Mouse (Mus musculus): ENCODE results near the gene Slc2a4. TPM values are rescaled to one million over a fixed set of nuclear protein-coding genes. Genes with fewer than 3 reads are reported as not detected.
A peak's percentile ranks its signal among the peaks of the same experiment; 100 is the strongest.

The Slc2a4 gene
- polyA plus RNA-seq, 1 experiment = 78.6 TPM

- under 1% methylated on average over 38 of the region's 38 CpGs for WGBS
- Histone ChIP-seq H3K36me3 (ENCODE audit: control insufficient read depth, insufficient read depth, low read length) (no peaks in the 10 kb centered on the region), H3K27me3 (replicated peaks; ENCODE audit: control insufficient read depth, insufficient read depth, low read length) (no peaks in the 10 kb centered on the region), H3K27ac (ENCODE audit: insufficient read depth, low read depth, low read length) (peak within 1 kb of the TSS; percentile 96), H3K4me3 (ENCODE audit: insufficient read depth, low read depth, low read length) (peak within 1 kb of the TSS; percentile 67), H3K4me1 (ENCODE audit: control insufficient read depth, insufficient read depth, low read length) (peaks cover 3% of the 10 kb centered on the region; the same call in 1 of the 2 replicates)
- DNase-seq = peak; percentile 97
- TF ChIP-seq CTCF (conservative IDR thresholded peaks at IDR 0.05; ENCODE audit: insufficient read depth, insufficient read length, low read depth, low read length) = no peak
- peak; percentile 59 for TF ChIP-seq POLR2A (IDR thresholded peaks at IDR 0.05; ENCODE audit: low read depth, low read length)
Observed at GRCm38 (mm10) chr11:69900471-69901405, 47.2 kb downstream of the Slc2a4 start, which contains the start of the genes 2810408A11Rik and Neurl4. TSS of gene 2810408A11Rik (minus strand) at chr11:69900987. TSS of gene Neurl4 (plus strand) at chr11:69901072.

GRCm38 (mm10) chr11:69899870-69900269, 48.1 kb downstream of the Slc2a4 start:
- peaks cover 3% of the 10 kb centered on the region; the same call in 1 of the 2 replicates for H3K4me1 ChIP-seq (ENCODE audit: control insufficient read depth, insufficient read depth, low read length)
- DNase-seq = peak; percentile 66
- no peak overlapping the region for H3K27ac ChIP-seq (ENCODE audit: insufficient read depth, low read depth, low read length)
- no peak overlapping the region for H3K4me3 ChIP-seq (ENCODE audit: insufficient read depth, low read depth, low read length)
- H3K36me3 ChIP-seq (ENCODE audit: control insufficient read depth, insufficient read depth, low read length) = no peaks in the 10 kb centered on the region
- no peaks in the 10 kb centered on the region for H3K27me3 ChIP-seq (replicated peaks; ENCODE audit: control insufficient read depth, insufficient read depth, low read length)
- 19% methylated on average over 4 of the region's 4 CpGs for WGBS
- TF ChIP-seq POLR2A (IDR thresholded peaks at IDR 0.05; ENCODE audit: low read depth, low read length) (no peak), CTCF (conservative IDR thresholded peaks at IDR 0.05; ENCODE audit: insufficient read depth, insufficient read length, low read depth, low read length) (no peak)

- Histone ChIP-seq H3K27ac (ENCODE audit: insufficient read depth, low read depth, low read length) (no peak within 1 kb of the TSS), H3K4me3 (ENCODE audit: insufficient read depth, low read depth, low read length) (no peak within 1 kb of the TSS), H3K4me1 (ENCODE audit: control insufficient read depth, insufficient read depth, low read length) (peaks cover 3% of the 10 kb centered on the region; the same call in 1 of the 2 replicates), H3K36me3 (ENCODE audit: control insufficient read depth, insufficient read depth, low read length) (no peaks in the 10 kb centered on the region), H3K27me3 (replicated peaks; ENCODE audit: control insufficient read depth, insufficient read depth, low read length) (no peaks in the 10 kb centered on the region)
- DNase-seq = no peak
- WGBS = 76% methylated on average over 4 of the region's 4 CpGs
- TF ChIP-seq POLR2A (IDR thresholded peaks at IDR 0.05; ENCODE audit: low read depth, low read length) (no peak), CTCF (conservative IDR thresholded peaks at IDR 0.05; ENCODE audit: insufficient read depth, insufficient read length, low read depth, low read length) (no peak)
Observed at GRCm38 (mm10) chr11:69895291-69895690, 52.7 kb downstream of the Slc2a4 start, which contains the start of gene Acap1. TSS of gene Acap1 (minus strand) at chr11:69895539.

- H3K36me3 ChIP-seq (ENCODE audit: control insufficient read depth, insufficient read depth, low read length) = no peaks in the 10 kb centered on the region
- H3K4me3 ChIP-seq (ENCODE audit: insufficient read depth, low read depth, low read length) = no peak overlapping the region
- no peak for TF ChIP-seq CTCF (conservative IDR thresholded peaks at IDR 0.05; ENCODE audit: insufficient read depth, insufficient read length, low read depth, low read length)
- TF ChIP-seq POLR2A (IDR thresholded peaks at IDR 0.05; ENCODE audit: low read depth, low read length) = no peak
- 61% methylated on average over 5 of the region's 5 CpGs for WGBS
- 0 out of 2 replicates have a peak, but pooled peaks cover under 1% of the 10 kb centered on the region for H3K4me1 ChIP-seq (ENCODE audit: control insufficient read depth, insufficient read depth, low read length)
- no peak for DNase-seq
- H3K27ac ChIP-seq (ENCODE audit: insufficient read depth, low read depth, low read length) = no peak overlapping the region
- H3K27me3 ChIP-seq (replicated peaks; ENCODE audit: control insufficient read depth, insufficient read depth, low read length) = no peaks in the 10 kb centered on the region
Observed at GRCm38 (mm10) chr11:69894671-69895070, 53.3 kb downstream of the Slc2a4 start.

Other genes with a start within 250 kb of the Slc2a4 start
- gene Polr2a, start 189.6 kb downstream of the Slc2a4 start, polyA plus RNA-seq (2012; rRNA removed) = 25.3 and 37.8 TPM in 2 replicates
- 0.05 and 0.10 TPM in 2 replicates for gene Slc35g3, start 186.2 kb downstream of the Slc2a4 start, polyA plus RNA-seq (2012; rRNA removed)
- 22.3 and 24.4 TPM in 2 replicates for gene Zbtb4, start 182.3 kb downstream of the Slc2a4 start, polyA plus RNA-seq (2012; rRNA removed)
- gene Chrnb1, start 152.2 kb downstream of the Slc2a4 start, polyA plus RNA-seq (2012; rRNA removed) = 11.9 and 14.3 TPM in 2 replicates
- gene Fgf11, start 146.3 kb downstream of the Slc2a4 start, polyA plus RNA-seq (2012; rRNA removed) = 2.6 and 3.3 TPM in 2 replicates
- 19.2 and 22.4 TPM in 2 replicates for gene Tmem102, start 142.6 kb downstream of the Slc2a4 start, polyA plus RNA-seq (2012; rRNA removed)
- gene Gm39566, start 132.9 kb downstream of the Slc2a4 start, polyA plus RNA-seq (2012; rRNA removed) = 0.02 and 0.04 TPM in 2 replicates
- gene Spem2, start 129.7 kb downstream of the Slc2a4 start, polyA plus RNA-seq (2012; rRNA removed) = 0.20 and 0.26 TPM in 2 replicates
- 0.28 and 0.38 TPM in 2 replicates for gene Spem1, start 126.0 kb downstream of the Slc2a4 start, polyA plus RNA-seq (2012; rRNA removed)
- 6.4 and 7.8 TPM in 2 replicates for gene Nlgn2, start 110.4 kb downstream of the Slc2a4 start, polyA plus RNA-seq (2012; rRNA removed)
- 513 and 551 TPM in 2 replicates for gene Tmem256, start 109.7 kb downstream of the Slc2a4 start, polyA plus RNA-seq (2012; rRNA removed)
- gene Plscr3, start 101.8 kb downstream of the Slc2a4 start, polyA plus RNA-seq (2012; rRNA removed) = 57.1 and 63.9 TPM in 2 replicates
- 7.9 and 9.3 TPM in 2 replicates for gene Tnk1, start 89.5 kb downstream of the Slc2a4 start, polyA plus RNA-seq (2012; rRNA removed)
- gene Tmem95, start 70.2 kb downstream of the Slc2a4 start, polyA plus RNA-seq (2012; rRNA removed) = not detected in 2 replicates
- 4.8 TPM in 2 replicates for gene Kctd11, start 66.8 kb downstream of the Slc2a4 start, polyA plus RNA-seq (2012; rRNA removed)
- gene Acap1, start 52.6 kb downstream of the Slc2a4 start, polyA plus RNA-seq (2012; rRNA removed) = 1.7 and 6.1 TPM in 2 replicates
- gene 2810408A11Rik, start 47.2 kb downstream of the Slc2a4 start, polyA plus RNA-seq (2012; rRNA removed) = 0.94 and 0.99 TPM in 2 replicates
- gene Neurl4, start 47.1 kb downstream of the Slc2a4 start, polyA plus RNA-seq (2012; rRNA removed) = 72.0 and 80.1 TPM in 2 replicates
- gene Gps2, start 34.3 kb downstream of the Slc2a4 start, polyA plus RNA-seq (2012; rRNA removed) = 72.9 and 75.5 TPM in 2 replicates
- 465 and 575 TPM in 2 replicates for gene Eif5a, start 26.2 kb downstream of the Slc2a4 start, polyA plus RNA-seq (2012; rRNA removed)
- 60.5 and 71.7 TPM in 2 replicates for gene Ybx2, start 12.4 kb downstream of the Slc2a4 start, polyA plus RNA-seq (2012; rRNA removed)
- gene Cldn7, start 16.6 kb upstream of the Slc2a4 start, polyA plus RNA-seq (2012; rRNA removed) = 39.2 and 40.0 TPM in 2 replicates
- gene Ctdnep1, start 33.0 kb upstream of the Slc2a4 start, polyA plus RNA-seq (2012; rRNA removed) = 84.4 and 104 TPM in 2 replicates
- 66.3 and 68.4 TPM in 2 replicates for gene Elp5, start 34.3 kb upstream of the Slc2a4 start, polyA plus RNA-seq (2012; rRNA removed)
- gene Gabarap, start 43.0 kb upstream of the Slc2a4 start, polyA plus RNA-seq (2012; rRNA removed) = 746 and 1,018 TPM in 2 replicates
- gene Phf23, start 47.6 kb upstream of the Slc2a4 start, polyA plus RNA-seq (2012; rRNA removed) = 16.0 and 21.4 TPM in 2 replicates
- 8.5 and 9.6 TPM in 2 replicates for gene Dvl2, start 52.4 kb upstream of the Slc2a4 start, polyA plus RNA-seq (2012; rRNA removed)
- gene Acadvl, start 67.2 kb upstream of the Slc2a4 start, polyA plus RNA-seq (2012; rRNA removed) = 249 and 308 TPM in 2 replicates
- gene Dlg4, start 68.8 kb upstream of the Slc2a4 start, polyA plus RNA-seq (2012; rRNA removed) = 8.1 and 8.3 TPM in 2 replicates
- gene Asgr1, start 105.9 kb upstream of the Slc2a4 start, polyA plus RNA-seq (2012; rRNA removed) = 0.25 and 0.41 TPM in 2 replicates
- gene Asgr2, start 144.5 kb upstream of the Slc2a4 start, polyA plus RNA-seq (2012; rRNA removed) = 0.27 and 0.41 TPM in 2 replicates
- 5.0 and 6.2 TPM in 2 replicates for gene Mgl2, start 182.1 kb upstream of the Slc2a4 start, polyA plus RNA-seq (2012; rRNA removed)
- gene Clec10a, start 208.0 kb upstream of the Slc2a4 start, polyA plus RNA-seq (2012; rRNA removed) = 3.1 and 4.0 TPM in 2 replicates